Mouse (Mus musculus) ES-E14 (cell line): ENCODE data around the gene Cbx6. TPM values are rescaled to one million over a fixed set of nuclear protein-coding genes. Genes with fewer than 3 reads are reported as not detected.

Experiments
- DNase-seq: peaks from one replicate; pipeline ENCODE4 v3.0.0-alpha.2; 2013; ENCODE audit warnings: low read depth, low spot score
- H3K27ac ChIP-seq: 2 replicates; pipeline ENCODE4 v1.5.1; 2012; ENCODE audit warnings: low read depth, mild to moderate bottlenecking, low read length, moderate library complexity, mixed read lengths; ENCODE audit not compliant: poor library complexity, insufficient read depth, severe bottlenecking
- H3K36me3 ChIP-seq: 2 replicates; pipeline ENCODE4 v1.6.1; 2012; ENCODE audit warnings: mild to moderate bottlenecking, low read length, moderate library complexity, mixed read lengths; ENCODE audit not compliant: control insufficient read depth, poor library complexity, insufficient read depth, severe bottlenecking
- H3K4me1 ChIP-seq, 2 experiments: fragments of 150-350 bp in 1 of 2; sonication (generic) in 1 of 2; 2 replicates each; pipeline ENCODE4 v1.6.1; 2012; ENCODE audit warnings: low read length in 2 of 2, mild to moderate bottlenecking in 1 of 2, mixed read lengths in 1 of 2; ENCODE audit not compliant: control insufficient read depth in 2 of 2, insufficient read depth in 2 of 2, poor library complexity in 1 of 2
- H3K4me3 ChIP-seq, 2 experiments: fragments of 150-350 bp in 1 of 2; sonication (generic) in 1 of 2; 2 replicates each; pipeline ENCODE4 v1.5.1; 2012; ENCODE audit warnings: low read length in 2 of 2, low read depth in 1 of 2, mild to moderate bottlenecking in 1 of 2, mixed read lengths in 1 of 2; ENCODE audit not compliant: insufficient read depth in 1 of 2, poor library complexity in 1 of 2, severe bottlenecking in 1 of 2
- H3K9ac ChIP-seq: 2 replicates; pipeline ENCODE4 v1.6.1; 2012; ENCODE audit warnings: low read depth, mild to moderate bottlenecking, low read length, mixed read lengths; ENCODE audit not compliant: poor library complexity, insufficient read depth, severe bottlenecking
- H3K9me3 ChIP-seq: fragments of 150-350 bp; sonication (generic); 2 replicates; pipeline ENCODE4 v1.6.1; 2012; ENCODE audit warnings: low read depth, mild to moderate bottlenecking, low read length; ENCODE audit not compliant: control insufficient read depth, insufficient read depth
- CHD2 ChIP-seq: IDR thresholded peaks from 2 replicates; pipeline ENCODE4 v1.6.1; 2014; ENCODE audit warnings: mild to moderate bottlenecking, low read depth, low read length, inconsistent platforms
- HCFC1 ChIP-seq: IDR thresholded peaks from 2 replicates; pipeline ENCODE4 v1.6.1; 2012; ENCODE audit warnings: low read length, inconsistent platforms, borderline replicate concordance; ENCODE audit not compliant: insufficient read depth
- MAFK ChIP-seq: IDR thresholded peaks from 2 replicates; pipeline ENCODE4 v1.6.1; 2014; ENCODE audit warnings: mild to moderate bottlenecking, low read depth, low read length, inconsistent platforms; ENCODE audit not compliant: insufficient read depth
- ZC3H11A ChIP-seq: IDR thresholded peaks from 2 replicates; pipeline ENCODE4 v1.6.1; 2012; ENCODE audit warnings: low read depth, mild to moderate bottlenecking, inconsistent platforms, low read length, borderline replicate concordance
- ZNF384 ChIP-seq: IDR thresholded peaks from 2 replicates; pipeline ENCODE4 v1.6.1; 2012; ENCODE audit warnings: low read depth, low read length, inconsistent platforms
- in situ Hi-C, 2 experiments: fragments of 600-800 bp; cut with MboI; formaldehyde crosslinking; loops; one replicate each; pipeline ENCODE4 v1.15.1; 2025; ENCODE audit warnings: low sequenced_read_pairs in 2 of 2, inconsistent platforms in 1 of 2; ENCODE audit not compliant: unreplicated experiment in 2 of 2
- total RNA-seq: library from RNA; depleted of rRNA; stranded (reverse); fragments of 300-350 nt; gene quantifications from 2 replicates; pipeline ENCODE4 v1.2.3, GENCODE M21; 2012

The Cbx6 gene
- total RNA-seq, 1 experiment: 28.2 TPM

DNA sequence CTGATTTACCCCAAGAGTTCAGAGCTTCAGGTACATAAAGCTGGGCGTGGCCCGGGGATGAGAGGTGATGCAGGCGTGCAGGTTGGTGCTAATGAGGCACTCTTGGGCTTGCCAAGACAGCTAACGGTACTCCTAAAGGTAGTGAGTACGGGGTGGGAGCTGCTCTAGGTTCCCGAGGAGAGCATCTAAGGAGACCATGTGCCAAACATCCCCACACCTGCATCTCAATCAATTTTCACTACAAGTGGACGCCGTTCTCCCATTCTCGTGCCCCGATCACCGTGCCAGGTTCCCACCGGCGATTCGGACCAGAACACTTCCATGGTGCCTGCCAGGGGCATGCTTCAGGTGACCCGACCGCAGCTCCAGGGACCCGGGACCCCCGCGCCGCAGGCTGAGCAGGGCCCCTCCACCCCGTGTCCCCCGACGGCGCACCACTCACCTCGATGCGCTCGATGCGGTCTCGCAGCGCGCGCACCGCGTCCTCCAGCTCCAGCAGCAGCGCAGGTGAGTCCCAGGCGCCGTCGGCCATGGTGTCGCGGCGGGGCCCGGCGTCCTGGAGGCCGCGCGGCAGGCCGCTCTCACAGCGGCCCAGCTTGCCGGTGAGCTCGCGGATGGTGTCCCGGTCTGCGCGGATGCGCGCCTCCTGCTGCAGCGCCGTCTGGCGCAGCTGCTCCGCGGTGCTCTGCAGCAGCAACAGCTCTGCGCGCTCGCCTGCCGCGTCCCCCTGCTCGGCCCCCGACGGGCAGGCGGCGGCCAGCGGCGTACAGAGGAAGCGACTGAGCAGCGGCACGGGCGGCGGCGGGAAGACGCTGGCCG, 30.7 kb downstream of the Cbx6 start:
- Histone ChIP-seq H3K4me3 (peak overlapping the region; percentile 67 to 77), H3K9ac (peak overlapping the region; percentile 58), H3K4me1 (peaks cover 0 to 5% of the 10 kb centered on the region in 2 experiments; a peak in 1 of 4 replicates), H3K36me3 (no peaks in the 10 kb centered on the region), H3K27ac (no peak overlapping the region), H3K9me3 (no peaks in the 10 kb centered on the region)
- no peak for DNase-seq
- no peak for TF ChIP-seq ZC3H11A
- TF ChIP-seq HCFC1: no peak
- TF ChIP-seq MAFK: no peak
- TF ChIP-seq CHD2: no peak
- TF ChIP-seq ZNF384: no peak
- in situ Hi-C loops: no loop called here

DNA sequence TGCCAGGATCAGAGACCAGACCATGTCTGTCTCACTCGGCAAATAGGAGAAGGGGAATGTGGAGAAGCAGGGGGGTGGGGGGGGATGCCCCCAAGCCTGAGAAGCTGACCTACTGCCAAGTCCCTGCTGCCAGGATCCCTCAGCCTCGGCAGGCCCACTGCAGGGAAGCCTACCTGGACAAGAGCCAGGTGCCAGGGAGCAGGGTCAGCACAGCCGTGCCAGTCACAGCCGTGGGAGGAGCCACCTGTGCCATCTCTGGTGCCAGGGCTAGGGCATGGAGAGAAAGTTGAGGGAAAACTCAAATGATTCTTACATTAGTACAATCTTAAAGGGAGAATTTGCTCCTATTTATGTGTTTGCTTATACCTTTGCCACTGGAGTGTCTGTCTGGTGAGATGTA, 32.2 kb downstream of the Cbx6 start:
- no peak overlapping the region for H3K27ac ChIP-seq
- in situ Hi-C loops: no loop called here
- DNase-seq: no peak
- no peak overlapping the region for H3K4me3 ChIP-seq
- peaks cover 0 to 5% of the 10 kb centered on the region in 2 experiments; a peak in 1 of 4 replicates for H3K4me1 ChIP-seq
- no peaks in the 10 kb centered on the region for H3K36me3 ChIP-seq
- no peaks in the 10 kb centered on the region for H3K9me3 ChIP-seq
- H3K9ac ChIP-seq: no peak overlapping the region
- TF ChIP-seq MAFK: no peak
- TF ChIP-seq CHD2: no peak
- TF ChIP-seq ZNF384: no peak
- TF ChIP-seq ZC3H11A: no peak
- no peak for TF ChIP-seq HCFC1

DNA sequence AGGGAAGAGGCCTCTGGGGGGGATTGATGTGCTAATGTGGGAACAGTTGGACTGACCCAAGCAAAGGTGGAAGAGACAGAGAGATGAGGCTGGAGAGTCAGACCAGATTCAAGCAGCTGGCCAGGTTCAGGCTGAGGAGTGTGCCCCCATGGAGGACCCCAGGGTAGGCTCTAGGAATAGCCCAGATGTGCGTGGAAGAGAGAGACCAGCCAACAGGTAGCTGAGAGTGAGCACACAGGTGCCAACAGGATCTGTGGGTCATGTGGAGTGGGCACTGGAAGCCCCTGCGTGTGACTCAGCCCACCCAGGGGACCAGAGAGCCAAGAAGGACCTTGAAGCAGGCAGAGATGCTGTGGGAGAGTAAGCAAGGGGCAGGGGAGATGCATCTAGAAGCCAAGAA, 32.8 kb downstream of the Cbx6 start:
- H3K9ac ChIP-seq: no peak overlapping the region
- TF ChIP-seq HCFC1 (no peak), ZC3H11A (no peak), MAFK (no peak), CHD2 (no peak), ZNF384 (no peak)

DNA sequence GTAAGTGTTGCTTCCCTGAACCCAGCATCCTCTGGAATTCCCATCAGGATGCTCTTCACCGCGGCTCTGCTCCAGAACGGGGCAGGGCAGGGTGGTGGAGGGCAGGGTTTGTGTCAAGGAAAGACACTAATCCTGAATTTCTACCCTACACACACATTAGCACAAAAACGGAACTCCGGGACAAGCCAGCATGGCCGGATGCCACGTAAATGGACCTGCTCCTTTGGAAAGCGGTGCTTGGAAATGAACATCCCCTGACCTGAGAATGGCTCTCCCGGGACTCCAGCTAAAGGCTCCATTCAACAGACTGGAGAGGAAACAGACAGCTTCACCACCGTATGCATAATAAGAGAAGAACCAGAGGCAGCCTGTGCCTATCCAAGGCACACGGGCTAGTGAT, 33.8 kb downstream of the Cbx6 start:
- Histone ChIP-seq H3K27ac (no peak overlapping the region), H3K36me3 (no peaks in the 10 kb centered on the region), H3K9ac (no peak overlapping the region), H3K4me3 (no peak overlapping the region), H3K9me3 (no peaks in the 10 kb centered on the region), H3K4me1 (peaks cover 0 to 5% of the 10 kb centered on the region in 2 experiments; a peak in 1 of 4 replicates)
- in situ Hi-C loops: no loop called here
- no peak for TF ChIP-seq HCFC1
- TF ChIP-seq CHD2: no peak
- no peak for TF ChIP-seq ZC3H11A
- TF ChIP-seq MAFK: no peak
- TF ChIP-seq ZNF384: no peak
- no peak for DNase-seq

More for the DNA sequence above, 32.8 kb downstream of the Cbx6 start:
- no peak overlapping the region for H3K4me3 ChIP-seq
- no peaks in the 10 kb centered on the region for H3K36me3 ChIP-seq
- in situ Hi-C loops: no loop called here
- no peaks in the 10 kb centered on the region for H3K9me3 ChIP-seq
- H3K4me1 ChIP-seq: peaks cover 0 to 5% of the 10 kb centered on the region in 2 experiments; a peak in 1 of 4 replicates
- DNase-seq: no peak
- H3K27ac ChIP-seq: no peak overlapping the region

DNA sequence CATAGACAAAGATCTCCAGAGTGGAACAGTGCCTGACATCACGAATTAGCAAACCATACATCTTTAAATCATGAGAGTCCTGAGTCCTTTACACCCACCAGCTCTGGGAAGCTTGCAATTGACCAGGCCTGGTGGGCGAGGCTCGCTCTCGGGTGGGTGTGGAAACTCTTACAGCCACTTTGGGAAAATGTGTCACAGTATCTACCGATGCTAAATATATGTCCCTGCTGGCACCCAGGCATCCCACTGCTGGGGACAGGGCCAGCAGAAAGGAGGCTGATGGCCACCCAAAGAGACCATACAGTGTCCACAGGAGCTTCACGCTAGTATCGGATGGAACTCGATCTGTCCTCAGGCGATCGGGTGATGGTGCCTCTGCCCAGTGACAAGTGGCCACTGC, 35.9 kb downstream of the Cbx6 start:
- no peak overlapping the region for H3K27ac ChIP-seq
- peaks cover 0 to under 1% of the 10 kb centered on the region in 2 experiments; a peak in 1 of 4 replicates for H3K4me1 ChIP-seq
- H3K9me3 ChIP-seq: no peaks in the 10 kb centered on the region
- H3K36me3 ChIP-seq: no peaks in the 10 kb centered on the region
- DNase-seq: no peak
- no peak overlapping the region for H3K9ac ChIP-seq
- no peak overlapping the region for H3K4me3 ChIP-seq
- in situ Hi-C loops: no loop called here
- TF ChIP-seq ZNF384 (no peak), CHD2 (no peak), HCFC1 (no peak), ZC3H11A (no peak), MAFK (no peak)
